Mouse (Mus musculus) lung, postnatal 0 days (tissue): ENCODE measurements around the gene Ptprt. TPM values are rescaled to one million over a fixed set of nuclear protein-coding genes. Genes with fewer than 3 reads are reported as not detected.

Experiments
- ATAC-seq: fragments of 200-750 bp; cut with Nextera tagmentation; 2 replicates; pipeline ENCODE4 v1.8.0; 2017; ENCODE audit warnings: moderate library complexity
- DNase-seq: peaks from one replicate; pipeline ENCODE4 v3.0.0-alpha.2; 2016; ENCODE audit warnings: low spot score
- H3K27ac ChIP-seq: fragments of 300-500 bp; sonication (generic); 2 replicates; pipeline ENCODE4 v1.5.1; 2014; ENCODE audit warnings: antibody characterized with exemption, mild to moderate bottlenecking, low read length, mixed read lengths
- H3K27me3 ChIP-seq: fragments of 300-500 bp; sonication (generic); replicated peaks from 2 replicates; pipeline ENCODE4 v1.6.1; 2014; ENCODE audit warnings: low read length, mixed read lengths; ENCODE audit not compliant: insufficient read depth
- H3K36me3 ChIP-seq: fragments of 300-500 bp; sonication (generic); 2 replicates; pipeline ENCODE4 v1.6.1; 2014; ENCODE audit warnings: low read length, mixed read lengths; ENCODE audit not compliant: insufficient read depth
- H3K4me1 ChIP-seq: fragments of 300-500 bp; sonication (generic); 2 replicates; pipeline ENCODE4 v1.6.1; 2014; ENCODE audit warnings: antibody characterized with exemption, low read depth, low read length, mixed read lengths; ENCODE audit not compliant: insufficient read depth
- H3K4me2 ChIP-seq: fragments of 300-500 bp; sonication (generic); replicated peaks from 2 replicates; pipeline ENCODE4 v1.6.1; 2014; ENCODE audit warnings: low read depth, mild to moderate bottlenecking, low read length, moderate library complexity, mixed read lengths
- H3K4me3 ChIP-seq: fragments of 300-500 bp; sonication (generic); 2 replicates; pipeline ENCODE4 v1.5.1; 2014; ENCODE audit warnings: low read depth, low read length
- H3K9ac ChIP-seq: fragments of 300-500 bp; sonication (generic); replicated peaks from 2 replicates; pipeline ENCODE4 v1.6.1; 2014; ENCODE audit warnings: low read depth, mild to moderate bottlenecking
- H3K9me3 ChIP-seq: fragments of 300-500 bp; sonication (generic); 2 replicates; pipeline ENCODE4 v1.6.1; 2016; ENCODE audit warnings: low read length, mixed read lengths
- CTCF ChIP-seq: IDR thresholded peaks from 2 replicates; pipeline ENCODE4 v1.5.1; 2016; ENCODE audit warnings: antibody characterized with exemption, mild to moderate bottlenecking
- EP300 ChIP-seq: IDR thresholded peaks from 2 replicates; pipeline ENCODE4 v1.6.1; 2016; ENCODE audit warnings: antibody characterized with exemption, mild to moderate bottlenecking, control low read depth
- WGBS: fragments of 180-500 bp; shearing (Covaris S2); extraction: QIAGEN DNeasy Blood & Tissue Kit; methylation state at CpG from one replicate; pipeline ENCODE4 v1.1.7; 2014; 5-methylcytosine and 5-hydroxymethylcytosine counted together
- polyA plus RNA-seq: library from polyadenylated mRNA; unstranded; fragments of >200 nt; fragmentation: Nextera tagmentation; extraction: Ambion mirVana; gene quantifications from 2 replicates; pipeline ENCODE4 v1.2.1, GENCODE M21; 2015

The Ptprt gene
- polyA plus RNA-seq, 1 experiment from 2014 or later, result 0.37 TPM

DNA sequence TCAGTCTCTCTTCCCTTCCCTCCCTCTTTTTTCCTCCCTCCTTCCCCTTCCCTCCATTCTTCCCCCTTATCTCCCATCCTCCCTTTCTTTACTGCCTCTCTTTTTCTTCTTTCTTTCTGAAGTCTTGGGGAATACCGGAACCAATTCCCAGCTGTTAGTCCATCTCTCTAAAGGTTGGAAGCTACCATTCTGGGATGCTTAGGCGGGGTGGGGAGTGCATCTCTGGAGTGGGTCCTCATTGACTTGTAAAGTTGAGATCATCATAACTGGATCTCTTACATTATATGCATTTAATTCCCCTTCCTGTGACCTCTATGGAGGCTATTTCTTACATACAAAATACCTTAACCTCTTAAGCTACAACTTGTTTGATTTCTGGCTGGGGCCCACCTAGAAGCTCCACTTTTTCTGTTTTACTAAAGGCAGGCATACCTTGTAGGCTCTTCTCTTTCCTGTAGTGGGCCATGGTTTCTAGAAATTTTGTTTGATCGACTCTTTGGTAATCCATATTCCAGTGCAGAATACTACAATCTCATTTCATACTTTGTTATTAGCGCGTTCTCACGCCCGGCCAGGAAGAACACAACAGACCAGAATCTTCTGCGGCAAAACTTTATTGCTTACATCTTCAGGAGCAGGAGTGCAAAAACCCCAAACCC, 1149.7 kb downstream of the Ptprt start:
- H3K27me3 ChIP-seq, result no peaks in the 10 kb centered on the region
- peak overlapping the region; percentile 35 for H3K4me3 ChIP-seq
- DNase-seq (no peak), ATAC-seq (no peak)
- no peaks in the 10 kb centered on the region for H3K4me1 ChIP-seq
- 31% methylated on average over 8 of the region's 8 CpGs for WGBS
- H3K9ac ChIP-seq, result peak overlapping the region; percentile 44; the same call in 1 of the 2 replicates
- H3K27ac ChIP-seq, result no peak overlapping the region
- H3K4me2 ChIP-seq, result peak overlapping the region; percentile 41
- H3K36me3 ChIP-seq, result no peaks in the 10 kb centered on the region
- H3K9me3 ChIP-seq, result no peaks in the 10 kb centered on the region
- TF ChIP-seq EP300 (no peak), CTCF (no peak)

DNA sequence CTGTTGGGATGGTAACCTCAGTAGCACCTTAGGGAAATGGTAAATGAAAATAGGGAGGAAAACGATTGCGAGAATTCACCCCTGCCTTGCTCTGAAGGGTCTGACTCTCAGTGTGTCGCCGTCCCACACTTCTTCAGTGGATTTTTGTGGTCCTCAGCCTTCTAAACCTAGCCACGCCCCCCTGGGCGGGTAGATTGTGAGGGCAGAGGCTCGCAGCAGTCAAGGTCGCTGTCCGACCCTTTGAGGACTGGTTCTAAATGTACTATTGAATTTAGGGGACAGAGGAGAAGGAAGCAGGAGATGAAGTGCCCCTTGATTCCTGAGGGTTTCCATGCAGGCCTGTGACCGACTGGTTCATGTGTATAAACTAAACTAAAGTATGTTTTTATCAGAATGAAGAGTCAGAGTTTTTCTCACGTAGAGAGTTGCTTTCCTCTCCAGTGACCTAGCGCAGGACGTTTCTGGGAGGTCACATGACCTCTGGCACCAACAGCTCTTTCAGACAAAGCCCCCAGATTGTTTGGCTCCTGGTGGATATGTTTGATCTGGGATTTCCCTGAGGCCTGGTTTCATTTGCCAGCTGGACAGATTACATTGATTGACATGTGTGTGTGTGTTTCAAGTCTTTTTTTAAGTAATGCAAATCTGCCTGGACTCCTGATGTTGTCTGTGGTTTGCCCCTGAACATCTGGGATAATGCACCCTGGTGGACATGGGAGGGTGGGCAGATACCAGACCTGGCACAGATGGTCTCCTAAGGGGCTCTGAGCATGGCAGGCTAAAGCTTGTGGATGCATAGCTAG, 1161.6 kb downstream of the Ptprt start:
- 7% methylated on average over 13 of the region's 13 CpGs for WGBS
- Histone ChIP-seq H3K4me1 (no peaks in the 10 kb centered on the region), H3K4me2 (peak overlapping the region; percentile 25), H3K9ac (no peak overlapping the region), H3K4me3 (no peak overlapping the region), H3K36me3 (no peaks in the 10 kb centered on the region), H3K27ac (no peak overlapping the region), H3K9me3 (no peaks in the 10 kb centered on the region), H3K27me3 (no peaks in the 10 kb centered on the region)
- TF ChIP-seq EP300 (no peak), CTCF (no peak)
- ATAC-seq, result no peak
- no peak for DNase-seq

DNA sequence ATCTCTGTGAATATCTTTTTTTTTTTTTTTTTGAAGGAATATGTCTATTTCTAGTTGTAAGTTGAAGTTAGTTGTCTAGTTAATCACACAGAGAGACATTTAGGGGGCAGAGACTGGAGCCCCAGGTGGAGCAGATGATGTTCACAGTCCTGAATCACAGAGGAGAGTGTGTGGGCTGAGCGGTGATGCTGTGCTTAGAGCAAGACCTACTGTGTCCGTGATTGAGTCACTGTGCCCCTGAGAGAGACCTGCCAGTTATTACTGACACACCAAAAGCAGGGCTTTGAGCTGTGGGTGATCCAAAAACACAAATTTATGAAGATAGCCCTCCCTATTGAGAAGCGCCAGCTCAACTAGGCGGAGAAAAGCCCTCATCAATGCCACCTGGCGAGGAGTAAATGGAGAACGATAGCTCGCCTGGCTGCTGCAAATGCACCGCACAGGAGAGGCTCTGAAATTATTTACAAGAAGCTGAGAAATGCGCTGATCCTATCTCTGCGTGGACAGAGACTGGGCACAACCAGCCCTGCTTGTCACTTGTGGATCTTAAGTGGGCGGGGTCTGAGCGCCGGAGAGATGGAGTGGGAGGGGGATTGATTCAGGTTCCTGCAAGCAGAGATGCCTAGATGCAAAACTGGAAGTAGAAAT, 1162.4 kb downstream of the Ptprt start:
- H3K4me2 ChIP-seq, result peak overlapping the region; percentile 25
- no peaks in the 10 kb centered on the region for H3K9me3 ChIP-seq
- WGBS, result 15% methylated on average over 13 of the region's 13 CpGs
- no peaks in the 10 kb centered on the region for H3K4me1 ChIP-seq
- H3K27me3 ChIP-seq, result no peaks in the 10 kb centered on the region
- H3K9ac ChIP-seq, result no peak overlapping the region
- H3K4me3 ChIP-seq, result no peak overlapping the region
- no peak for DNase-seq
- no peaks in the 10 kb centered on the region for H3K36me3 ChIP-seq
- no peak for ATAC-seq
- TF ChIP-seq CTCF, result no peak
- no peak for TF ChIP-seq EP300
- H3K27ac ChIP-seq, result no peak overlapping the region

DNA sequence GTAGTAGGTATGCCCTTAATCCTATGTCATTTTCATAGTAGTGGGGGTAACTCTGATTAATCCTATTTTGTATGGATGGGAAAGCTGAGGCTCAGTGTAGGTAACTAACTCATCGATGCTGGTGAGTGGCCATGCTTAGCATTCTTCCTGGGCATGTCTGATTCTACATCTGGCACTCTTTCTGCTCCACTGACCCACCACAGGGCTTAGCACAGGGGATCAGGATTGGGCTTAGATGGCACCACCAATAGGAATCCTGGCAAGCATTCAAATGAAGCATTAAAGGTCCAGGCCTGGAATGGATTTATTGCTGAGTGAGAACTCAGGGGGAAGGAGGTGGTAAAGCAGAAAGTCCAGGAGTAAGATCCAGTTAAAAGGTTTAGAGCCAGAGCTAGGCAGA, 1179.2 kb downstream of the Ptprt start:
- no peaks in the 10 kb centered on the region for H3K27me3 ChIP-seq
- no peak for DNase-seq
- ATAC-seq, result no peak
- no peak overlapping the region for H3K27ac ChIP-seq
- H3K4me1 ChIP-seq, result no peaks in the 10 kb centered on the region
- TF ChIP-seq CTCF, result no peak
- TF ChIP-seq EP300, result no peak
- H3K36me3 ChIP-seq, result no peaks in the 10 kb centered on the region
- H3K9ac ChIP-seq, result no peak overlapping the region
- no peak overlapping the region for H3K4me2 ChIP-seq
- 66% methylated on average over 1 of the region's 1 CpGs for WGBS
- no peaks in the 10 kb centered on the region for H3K9me3 ChIP-seq
- no peak overlapping the region for H3K4me3 ChIP-seq

DNA sequence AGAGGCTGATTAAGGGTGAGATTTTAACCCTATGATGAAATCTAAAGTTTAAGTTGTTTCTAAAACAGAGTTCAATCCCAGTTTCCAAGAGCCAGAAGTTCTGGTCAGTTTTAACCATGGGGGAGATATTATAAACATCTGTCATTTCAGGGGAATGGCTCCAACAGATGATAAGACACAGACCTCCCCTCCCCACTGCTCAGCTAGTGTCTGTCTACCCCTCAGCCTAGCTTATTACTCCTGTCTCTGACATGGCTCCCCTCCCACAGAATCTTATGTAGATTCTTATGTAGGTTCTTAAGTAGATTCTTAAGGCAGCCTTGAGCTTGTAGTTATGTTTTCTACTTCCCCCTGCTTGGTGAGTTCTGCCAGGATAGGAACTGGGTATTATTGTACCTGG, 1180.5 kb downstream of the Ptprt start:
- H3K9me3 ChIP-seq, result no peaks in the 10 kb centered on the region
- ATAC-seq (no peak), DNase-seq (no peak)
- H3K27ac ChIP-seq, result no peak overlapping the region
- H3K9ac ChIP-seq, result no peak overlapping the region
- no peaks in the 10 kb centered on the region for H3K36me3 ChIP-seq
- H3K4me2 ChIP-seq, result no peak overlapping the region
- no peaks in the 10 kb centered on the region for H3K27me3 ChIP-seq
- TF ChIP-seq EP300 (no peak), CTCF (no peak)
- H3K4me1 ChIP-seq, result no peaks in the 10 kb centered on the region
- H3K4me3 ChIP-seq, result no peak overlapping the region
